Mouse (Mus musculus): Measurements from ENCODE around the gene Vmn1r197.
"Not testable (repeated sequence)": the region's sequence is repeated elsewhere in the genome, so short reads cannot be mapped to it uniquely, and the experiment has no call there.

The Vmn1r197 gene

DNA sequence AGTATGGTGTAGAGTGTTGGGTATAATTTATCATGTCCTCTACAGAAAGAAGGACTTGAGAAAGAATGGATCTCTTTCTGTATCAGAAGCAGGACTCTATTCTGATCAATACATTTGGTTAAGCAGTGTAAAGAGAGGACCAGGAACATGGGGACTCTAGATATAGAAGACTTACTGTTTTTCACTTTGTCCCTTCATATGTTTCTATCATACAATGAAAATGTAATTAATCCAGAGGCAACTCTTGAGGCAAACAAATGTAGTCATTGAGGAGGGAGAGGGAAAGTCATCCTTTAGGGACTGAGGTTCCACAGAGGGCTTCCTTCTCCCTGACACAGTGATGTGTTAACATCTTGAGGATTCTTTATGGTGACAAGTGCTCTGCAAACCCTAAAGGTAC, at the start of gene Vmn1r197:
TSS of gene Vmn1r197 (plus strand) at position 301 of the 400 bp plus-strand sequence.
- DNase-seq: no peak

DNA sequence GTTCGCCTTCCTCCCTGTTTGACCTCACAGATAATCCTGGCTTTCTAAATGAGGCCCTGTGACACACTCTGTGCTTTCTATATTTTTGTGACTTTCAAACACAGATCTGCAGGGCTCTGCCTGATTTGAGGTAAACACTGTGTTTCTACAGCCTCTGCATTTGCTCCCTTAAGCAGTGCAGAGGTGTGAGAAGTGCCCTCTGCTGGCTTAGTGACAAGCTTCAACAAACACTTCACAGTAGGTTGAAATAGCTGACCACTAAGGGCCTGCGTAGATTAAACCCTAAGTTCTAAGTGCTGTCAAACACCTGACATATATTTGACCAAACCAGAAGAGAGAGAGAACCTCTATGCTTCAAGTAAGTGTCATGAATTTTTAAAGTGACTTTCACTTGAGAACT, 39.8 kb upstream of the Vmn1r197 start:
- no peak for DNase-seq

DNA sequence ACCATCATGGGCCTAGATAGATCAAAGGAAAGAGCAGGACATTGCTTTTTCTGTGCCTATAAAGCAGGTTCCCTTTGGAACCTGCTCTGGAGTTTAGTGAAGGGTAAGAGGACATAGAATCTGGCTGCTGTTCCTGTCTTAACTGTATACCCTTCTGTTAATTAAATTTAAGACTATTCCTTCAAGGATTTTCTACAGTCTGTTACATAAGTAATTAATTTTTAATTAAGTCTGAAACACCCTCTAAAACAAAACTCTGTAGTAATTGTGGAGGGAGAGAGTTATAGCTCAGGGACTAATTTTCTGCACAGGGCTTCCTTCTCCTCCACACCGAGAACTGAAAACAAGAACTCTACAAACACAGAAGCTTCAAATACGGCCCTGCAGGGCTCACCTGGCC, 34.8 kb upstream of the Vmn1r197 start, which contains the start of gene Vmn1r196:
TSS of gene Vmn1r196 (plus strand) at position 301 of the 400 bp plus-strand sequence.
- no peak for DNase-seq

DNA sequence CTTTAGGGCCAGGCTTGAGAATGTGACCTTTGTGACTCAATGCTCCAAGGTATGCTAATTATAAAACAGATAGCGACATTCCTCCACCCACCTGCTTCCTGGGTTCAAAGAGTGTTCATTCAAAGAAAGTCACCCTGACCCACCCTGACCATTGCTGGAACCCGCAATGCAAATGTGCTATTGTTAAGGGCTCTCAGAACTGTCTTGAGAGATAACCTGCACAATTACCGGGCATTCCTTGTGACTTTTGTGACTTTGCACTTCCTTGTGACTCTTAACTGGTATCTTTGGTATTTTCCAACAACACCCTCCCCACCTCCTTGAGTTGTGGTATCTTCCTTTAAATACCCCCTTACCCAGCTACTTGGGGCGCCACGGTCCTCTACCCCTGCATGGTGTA, 16.3 kb upstream of the Vmn1r197 start:
- not testable (repeated sequence) for DNase-seq

DNA sequence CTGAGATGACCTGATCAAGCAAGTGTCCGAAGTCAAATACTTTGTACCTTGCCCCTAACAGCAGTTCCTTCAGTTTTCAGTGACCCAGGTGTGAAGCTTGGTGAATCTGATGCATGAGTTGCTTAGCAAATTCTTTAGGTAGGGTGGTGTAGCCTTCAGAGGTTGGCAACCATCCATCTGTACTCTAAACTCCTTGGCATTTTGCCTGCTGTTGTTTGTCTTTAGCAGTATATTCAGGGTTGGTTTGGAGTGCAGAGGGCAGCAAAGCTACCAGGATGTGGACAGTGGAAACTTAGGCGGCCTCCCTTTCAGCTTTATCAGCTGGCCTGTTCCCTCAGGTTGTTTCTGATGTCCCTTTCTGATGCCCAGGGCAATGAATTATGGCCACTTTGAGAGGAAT, 9.0 kb upstream of the Vmn1r197 start:
- DNase-seq: no peak

DNA sequence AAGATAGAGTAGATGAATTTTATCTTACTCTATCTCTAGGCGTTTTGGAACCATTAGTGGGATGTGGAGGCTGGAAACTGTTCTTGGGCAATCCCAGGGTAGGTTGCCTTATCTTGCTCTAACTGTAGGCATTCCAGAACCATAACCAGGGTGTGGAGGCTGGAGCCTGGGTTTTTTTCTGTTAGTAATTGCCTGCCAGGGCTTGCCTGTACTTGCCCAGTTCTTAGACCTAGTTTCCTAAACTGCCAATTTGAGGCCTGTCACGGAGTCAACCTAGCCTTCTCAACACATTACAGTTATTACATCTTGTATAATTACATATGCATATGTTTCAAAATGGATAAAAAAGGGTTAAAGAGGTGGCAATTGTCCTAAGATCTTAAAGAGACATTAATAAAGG, 7.0 kb upstream of the Vmn1r197 start:
- no peak for DNase-seq

DNA sequence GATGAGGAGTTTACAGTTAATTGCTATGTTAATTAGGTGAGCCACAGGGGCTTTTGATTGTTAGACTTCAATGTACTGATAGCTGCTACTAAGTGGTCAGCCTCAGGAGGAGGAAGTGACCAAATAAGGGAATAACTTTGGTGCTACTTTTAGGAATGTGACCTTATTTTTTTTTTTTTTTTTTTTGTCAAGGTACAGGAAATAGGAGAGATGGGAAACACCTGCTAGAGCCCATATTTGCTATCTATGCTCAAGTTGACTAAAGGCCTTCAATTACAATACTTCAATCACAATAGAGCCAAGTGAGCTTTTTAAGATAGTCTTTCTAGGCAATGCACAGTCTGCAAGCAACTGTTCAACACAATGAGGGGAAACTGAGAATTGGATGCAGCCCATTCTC, 4.3 kb upstream of the Vmn1r197 start:
- DNase-seq: no peak

DNA sequence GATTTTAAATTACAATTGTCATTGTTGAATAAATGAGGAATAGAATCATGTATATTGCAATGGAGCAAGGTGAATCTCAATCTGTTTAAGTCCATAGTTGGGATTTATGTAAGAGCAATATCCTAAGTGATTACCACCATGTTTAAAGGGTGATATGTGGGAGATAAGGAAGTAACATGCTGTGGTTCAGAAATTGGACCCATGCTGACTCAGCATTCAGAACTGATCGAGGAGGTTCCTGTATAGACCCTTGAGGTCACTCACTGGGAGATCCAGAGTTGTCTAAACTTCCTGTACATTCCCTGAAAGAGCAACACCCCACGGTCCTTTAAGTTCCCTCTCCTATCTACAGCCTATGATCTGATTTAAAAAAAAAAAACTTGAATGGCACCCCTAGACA, 8.9 kb downstream of the Vmn1r197 start:
- no peak for DNase-seq

DNA sequence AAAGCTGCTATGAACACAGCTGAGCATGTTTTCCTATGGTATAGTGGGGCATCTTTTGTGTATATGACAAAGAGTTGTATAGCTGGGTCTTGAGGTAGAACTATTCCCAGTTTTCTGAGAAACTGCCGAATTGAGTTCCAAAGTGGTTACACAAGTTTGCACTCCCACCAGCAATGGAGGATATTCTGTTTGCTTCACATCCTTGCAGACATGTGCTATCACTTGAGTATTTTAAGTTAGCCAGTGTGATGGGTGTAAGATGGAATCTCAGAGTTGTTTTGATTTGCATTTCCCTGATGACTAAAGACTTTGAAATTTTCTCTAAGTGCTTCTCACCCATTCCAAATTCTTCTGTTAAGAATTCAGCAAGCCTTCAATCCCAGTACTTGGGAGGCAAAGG, 11.2 kb downstream of the Vmn1r197 start:
- no peak for DNase-seq

DNA sequence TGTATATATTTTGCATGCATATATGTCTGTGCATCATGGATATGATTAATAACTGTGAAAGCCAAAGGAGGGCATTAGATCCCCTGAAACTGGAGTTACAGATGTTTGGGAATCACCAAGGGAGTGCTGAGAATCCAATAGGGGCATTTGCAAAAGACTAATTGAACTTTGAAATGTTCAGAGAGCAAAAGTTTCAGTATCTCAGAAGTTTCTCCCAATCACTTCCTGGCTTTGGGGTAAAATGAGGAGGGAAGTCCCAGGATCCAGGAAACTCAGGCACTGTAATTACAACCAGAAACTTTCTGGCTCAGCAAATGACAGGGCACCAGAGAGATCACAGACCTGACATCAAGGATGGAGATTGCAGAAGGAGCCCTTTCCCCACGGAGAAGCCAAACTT, 25.7 kb downstream of the Vmn1r197 start, which contains the start of gene Vmn1r198:
TSS of gene Vmn1r198 (plus strand) at position 301 of the 400 bp plus-strand sequence.
- DNase-seq: no peak

DNA sequence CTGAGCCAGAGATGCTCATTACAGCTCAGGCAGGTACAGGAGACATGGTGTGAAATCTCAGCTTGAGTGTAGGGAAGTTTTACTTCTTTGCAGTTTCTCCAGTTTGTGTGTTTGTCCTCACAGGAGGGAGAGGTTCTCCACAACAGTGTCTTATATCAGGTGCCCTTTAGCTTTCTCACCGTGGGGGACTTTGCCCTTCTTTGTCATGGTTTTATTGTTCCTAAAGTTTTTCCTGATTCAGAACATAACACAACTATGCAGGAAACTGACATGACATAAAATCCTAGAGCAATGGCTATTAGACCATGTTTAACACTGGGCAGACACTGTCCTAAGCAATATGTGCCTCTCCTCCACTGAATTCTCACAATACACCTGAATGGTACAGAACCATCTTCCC, 26.4 kb downstream of the Vmn1r197 start:
- DNase-seq: no peak

DNA sequence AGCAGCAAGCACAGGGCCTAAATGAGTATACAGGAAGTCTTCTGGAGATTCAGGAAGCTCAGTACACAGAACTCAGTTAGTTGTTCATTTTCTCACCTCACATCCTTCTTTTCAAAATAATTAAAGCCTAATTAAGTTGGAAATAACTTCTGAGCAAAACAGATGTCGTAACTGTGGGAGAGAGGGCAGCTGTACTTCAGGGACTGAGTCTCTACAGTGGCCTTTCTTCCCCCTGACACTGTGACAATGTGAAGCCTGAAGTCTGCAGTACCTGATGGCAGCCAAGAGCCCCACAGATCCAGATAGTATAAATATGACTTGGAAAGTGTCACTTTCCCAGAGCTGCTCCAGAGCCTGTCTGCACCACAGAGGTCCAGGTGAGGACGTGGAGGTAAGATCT, 55.1 kb downstream of the Vmn1r197 start, which contains the start of gene Vmn1r199:
TSS of gene Vmn1r199 (plus strand) at position 301 of the 400 bp plus-strand sequence.
- no peak for DNase-seq

DNA sequence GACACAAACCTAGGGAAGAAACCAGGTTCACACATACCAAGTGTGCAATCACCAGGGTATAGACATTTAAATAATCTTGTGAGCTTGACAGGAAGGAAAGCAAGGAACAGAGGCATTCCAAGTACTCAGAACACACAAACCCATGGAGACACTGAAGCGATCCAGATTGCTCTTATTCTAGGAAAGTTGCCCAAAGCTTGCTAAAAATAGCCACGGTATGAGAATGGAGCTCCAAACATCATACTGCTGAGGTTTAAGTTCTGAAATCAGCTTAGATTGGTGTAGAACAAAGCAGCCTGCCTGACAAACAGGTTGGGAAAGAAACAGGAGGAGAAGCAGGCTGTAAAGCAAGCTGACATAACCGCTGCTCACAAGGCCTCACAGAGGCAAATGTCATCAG, 56.7 kb downstream of the Vmn1r197 start:
- DNase-seq: not testable (repeated sequence)

Measured in thymus, postnatal 4 days (tissue).